Mouse (Mus musculus): ENCODE measurements at regions not wholly inside any gene's neighbourhood (a gene's known extent, or its start where the extent isn't known, plus 50 kb on each side); places are given as distances from the start of the nearest gene placed in this dataset.

- Histone ChIP-seq H3K27me3 (ENCODE audit: control insufficient read depth, insufficient read depth, insufficient read length) (no peaks in the 10 kb centered on the region), H3K4me3 (ENCODE audit: insufficient read depth, poor library complexity, severe bottlenecking) (no peak overlapping the region), H3K36me3 (ENCODE audit: control insufficient read depth, insufficient read depth) (no peaks in the 10 kb centered on the region), H3ac (ENCODE audit: control insufficient read depth, insufficient read length, low read depth) (no peak overlapping the region), H3K79me3 (ENCODE audit: low read depth) (no peaks in the 10 kb centered on the region), H3K79me2 (ENCODE audit: control insufficient read depth, insufficient read depth) (no peaks in the 10 kb centered on the region)
- TF ChIP-seq MYOD1 (IDR thresholded peaks at IDR 0.05; ENCODE audit: control insufficient read depth, insufficient read length, low read depth) (no peak), FOSL1 (IDR thresholded peaks at IDR 0.05; ENCODE audit: insufficient read depth, low read length, poor library complexity, severe bottlenecking) (no peak), CTCF (IDR thresholded peaks at IDR 0.05; ENCODE audit: control insufficient read depth, insufficient read depth, insufficient read length) (peak; percentile 29)
These were observed 207.6 kb downstream of the Rdh14 start for GRCm38 (mm10) chr12:10597976-10598746.

GRCm38 (mm10) chr12:10600111-10600510 is 209.5 kb downstream of the Rdh14 start:
- H3ac ChIP-seq (ENCODE audit: control insufficient read depth, insufficient read length, low read depth) = no peak overlapping the region
- H3K79me3 ChIP-seq (ENCODE audit: low read depth) = no peaks in the 10 kb centered on the region
- H3K27me3 ChIP-seq (ENCODE audit: control insufficient read depth, insufficient read depth, insufficient read length) = no peaks in the 10 kb centered on the region
- TF ChIP-seq FOSL1 (IDR thresholded peaks at IDR 0.05; ENCODE audit: insufficient read depth, low read length, poor library complexity, severe bottlenecking) (no peak), CTCF (IDR thresholded peaks at IDR 0.05; ENCODE audit: control insufficient read depth, insufficient read depth, insufficient read length) (no peak)
- H3K36me3 ChIP-seq (ENCODE audit: control insufficient read depth, insufficient read depth) = no peaks in the 10 kb centered on the region
- no peaks in the 10 kb centered on the region for H3K79me2 ChIP-seq (ENCODE audit: control insufficient read depth, insufficient read depth)
- no peak overlapping the region for H3K4me3 ChIP-seq (ENCODE audit: insufficient read depth, poor library complexity, severe bottlenecking)

GRCm38 (mm10) chr12:10618319-10618718 is 227.7 kb downstream of the Rdh14 start:
- Histone ChIP-seq H3K4me3 (ENCODE audit: insufficient read depth, poor library complexity, severe bottlenecking) (no peak overlapping the region), H3ac (ENCODE audit: control insufficient read depth, insufficient read length, low read depth) (no peak overlapping the region), H3K36me3 (ENCODE audit: control insufficient read depth, insufficient read depth) (no peaks in the 10 kb centered on the region), H3K79me2 (ENCODE audit: control insufficient read depth, insufficient read depth) (no peaks in the 10 kb centered on the region), H3K79me3 (ENCODE audit: low read depth) (no peaks in the 10 kb centered on the region), H3K27me3 (ENCODE audit: control insufficient read depth, insufficient read depth, insufficient read length) (no peaks in the 10 kb centered on the region)
- no peak for TF ChIP-seq CTCF (IDR thresholded peaks at IDR 0.05; ENCODE audit: control insufficient read depth, insufficient read depth, insufficient read length)
- TF ChIP-seq CEBPB (IDR thresholded peaks at IDR 0.05; ENCODE audit: low read depth) = no peak
- no peak for TF ChIP-seq MYOD1 (IDR thresholded peaks at IDR 0.05; ENCODE audit: control insufficient read depth, insufficient read length, low read depth)

GRCm38 (mm10) chr12:10620541-10620940 is 230.0 kb downstream of the Rdh14 start:
- TF ChIP-seq CEBPB (IDR thresholded peaks at IDR 0.05; ENCODE audit: low read depth) (no peak), CTCF (IDR thresholded peaks at IDR 0.05; ENCODE audit: control insufficient read depth, insufficient read depth, insufficient read length) (no peak), MAX (IDR thresholded peaks at IDR 0.05) (no peak), FOSL1 (IDR thresholded peaks at IDR 0.05; ENCODE audit: insufficient read depth, low read length, poor library complexity, severe bottlenecking) (no peak), MYOG (IDR thresholded peaks at IDR 0.05; ENCODE audit: control insufficient read depth, extremely low read depth, insufficient read length) (no peak), USF1 (IDR thresholded peaks at IDR 0.05; ENCODE audit: low read depth) (no peak), MYOD1 (IDR thresholded peaks at IDR 0.05; ENCODE audit: control insufficient read depth, insufficient read length, low read depth) (no peak)
- H3K27me3 ChIP-seq (ENCODE audit: control insufficient read depth, insufficient read depth, insufficient read length) = no peaks in the 10 kb centered on the region
- H3K79me3 ChIP-seq (ENCODE audit: low read depth) = no peaks in the 10 kb centered on the region
- no peak overlapping the region for H3ac ChIP-seq (ENCODE audit: control insufficient read depth, insufficient read length, low read depth)
- no peak overlapping the region for H3K4me3 ChIP-seq (ENCODE audit: insufficient read depth, poor library complexity, severe bottlenecking)
- H3K79me2 ChIP-seq (ENCODE audit: control insufficient read depth, insufficient read depth) = no peaks in the 10 kb centered on the region
- no peaks in the 10 kb centered on the region for H3K36me3 ChIP-seq (ENCODE audit: control insufficient read depth, insufficient read depth)

- TF ChIP-seq MYOD1 (IDR thresholded peaks at IDR 0.05; ENCODE audit: control insufficient read depth, insufficient read length, low read depth) = no peak
- no peak for TF ChIP-seq MYOG (IDR thresholded peaks at IDR 0.05; ENCODE audit: control insufficient read depth, extremely low read depth, insufficient read length)
- TF ChIP-seq USF1 (IDR thresholded peaks at IDR 0.05; ENCODE audit: low read depth) = no peak
- H3K36me3 ChIP-seq (ENCODE audit: control insufficient read depth, insufficient read depth) = no peaks in the 10 kb centered on the region
- no peaks in the 10 kb centered on the region for H3K27me3 ChIP-seq (ENCODE audit: control insufficient read depth, insufficient read depth, insufficient read length)
- no peaks in the 10 kb centered on the region for H3K79me2 ChIP-seq (ENCODE audit: control insufficient read depth, insufficient read depth)
- no peak overlapping the region for H3ac ChIP-seq (ENCODE audit: control insufficient read depth, insufficient read length, low read depth)
- H3K4me3 ChIP-seq (ENCODE audit: insufficient read depth, poor library complexity, severe bottlenecking) = no peak overlapping the region
- no peaks in the 10 kb centered on the region for H3K79me3 ChIP-seq (ENCODE audit: low read depth)
These were observed 248.0 kb downstream of the Rdh14 start for GRCm38 (mm10) chr12:10638591-10638990.

- no peaks in the 10 kb centered on the region for H3K27me3 ChIP-seq (ENCODE audit: control insufficient read depth, insufficient read depth, insufficient read length)
These were observed 264.1 kb downstream of the Rdh14 start for GRCm38 (mm10) chr12:10654466-10655184.

More at GRCm38 (mm10) chr12:10654466-10655184, 264.1 kb downstream of the Rdh14 start:
- Histone ChIP-seq H3K79me3 (ENCODE audit: low read depth) (no peaks in the 10 kb centered on the region), H3K4me3 (ENCODE audit: insufficient read depth, poor library complexity, severe bottlenecking) (no peak overlapping the region), H3ac (ENCODE audit: control insufficient read depth, insufficient read length, low read depth) (no peak overlapping the region), H3K36me3 (ENCODE audit: control insufficient read depth, insufficient read depth) (no peaks in the 10 kb centered on the region), H3K79me2 (ENCODE audit: control insufficient read depth, insufficient read depth) (no peaks in the 10 kb centered on the region)
- TF ChIP-seq MYOD1 (IDR thresholded peaks at IDR 0.05; ENCODE audit: control insufficient read depth, insufficient read length, low read depth) (no peak), CEBPB (IDR thresholded peaks at IDR 0.05; ENCODE audit: low read depth) (no peak), USF1 (IDR thresholded peaks at IDR 0.05; ENCODE audit: low read depth) (no peak), CTCF (IDR thresholded peaks at IDR 0.05; ENCODE audit: control insufficient read depth, insufficient read depth, insufficient read length) (no peak), MAX (IDR thresholded peaks at IDR 0.05) (no peak), FOSL1 (IDR thresholded peaks at IDR 0.05; ENCODE audit: insufficient read depth, low read length, poor library complexity, severe bottlenecking) (no peak), MYOG (IDR thresholded peaks at IDR 0.05; ENCODE audit: control insufficient read depth, extremely low read depth, insufficient read length) (no peak)

Measured in C2C12 (cell line).